Mouse (Mus musculus): Measurements from ENCODE around the gene Bcl2l1.

DNA sequence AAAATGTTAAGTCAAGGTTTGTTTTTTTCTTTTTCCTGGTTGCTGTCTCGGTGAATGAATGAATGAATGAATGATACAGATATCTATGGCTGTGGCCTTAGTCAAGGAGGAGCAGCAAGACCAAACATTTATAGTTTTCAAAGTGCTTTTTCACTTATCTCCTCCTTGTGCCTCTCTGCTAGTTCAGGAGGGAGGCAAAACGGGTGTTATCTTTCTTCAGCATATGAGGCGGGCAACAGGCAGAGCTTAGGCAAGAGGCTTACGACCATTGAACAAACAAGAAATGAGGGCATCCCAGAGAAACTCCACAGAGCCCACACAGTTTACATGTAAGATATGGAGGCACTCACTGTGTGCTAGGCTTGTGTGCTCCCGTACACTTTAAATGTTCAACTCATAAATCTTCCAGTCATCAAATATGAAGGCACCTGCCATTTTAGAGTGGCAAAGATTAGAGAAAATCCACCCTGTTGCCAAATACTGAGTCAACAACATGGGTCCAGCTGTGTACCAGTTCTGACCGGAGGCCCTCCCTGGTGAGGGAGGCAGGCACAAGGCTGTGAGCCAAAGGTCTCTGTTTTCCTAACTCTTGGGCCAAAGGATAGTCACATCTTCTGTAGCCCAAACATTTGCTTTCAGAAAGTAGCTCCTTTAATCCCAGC lies 17.2 kb downstream of the Bcl2l1 start:
- TF ChIP-seq CTCF (IDR thresholded peaks at IDR 0.05; ENCODE audit: borderline replicate concordance, control insufficient read depth, extremely low read depth, insufficient read depth, low read length, poor library complexity) (no peak), POLR2A (IDR thresholded peaks at IDR 0.05; ENCODE audit: control insufficient read depth, extremely low read depth, insufficient read depth, low read length, poor library complexity) (no peak)
